Mouse (Mus musculus) myocyte (in vitro differentiated cells): Measurements from ENCODE around the gene Plekhg2.

ENCODE experiments used
- POLR2A ChIP-seq: IDR thresholded peaks from one replicate; pipeline ENCODE4 v1.6.1; 2011; ENCODE audit warnings: low read depth, mild to moderate bottlenecking, control low read depth, moderate library complexity; ENCODE audit not compliant: insufficient read length
- TCF12 ChIP-seq: IDR thresholded peaks from one replicate; pipeline ENCODE4 v1.6.1; 2011; ENCODE audit warnings: mild to moderate bottlenecking, control low read depth; ENCODE audit not compliant: poor library complexity, insufficient read depth, severe bottlenecking
- USF1 ChIP-seq: IDR thresholded peaks from one replicate; pipeline ENCODE4 v1.6.1; 2011; ENCODE audit warnings: low read depth, mild to moderate bottlenecking, control low read depth, moderate library complexity

DNA sequence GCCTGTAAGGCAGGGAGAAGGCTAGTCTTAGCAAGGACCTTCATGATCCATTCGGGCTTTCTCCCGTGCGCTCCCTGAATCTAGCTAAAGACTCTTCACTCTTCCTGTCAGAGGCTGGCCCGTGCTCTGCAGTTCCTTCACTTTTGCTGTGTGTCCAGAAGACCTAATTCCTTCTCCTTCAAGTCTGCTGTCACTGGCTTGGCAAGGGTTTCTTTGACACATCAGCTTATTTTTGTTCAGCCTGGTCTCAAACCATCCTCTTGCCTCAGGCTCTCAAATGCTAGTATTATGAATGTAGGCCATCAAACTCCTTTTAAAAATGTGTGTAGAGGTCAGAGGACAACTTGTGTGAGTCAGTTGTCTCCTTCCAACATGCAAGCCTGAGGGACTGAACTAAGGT, 11.2 kb upstream of the Plekhg2 start:
- no peak for TF ChIP-seq USF1
- no peak for TF ChIP-seq TCF12
- TF ChIP-seq POLR2A = no peak
